Mouse (Mus musculus): Measurements from ENCODE around the gene Gm45233.

DNA sequence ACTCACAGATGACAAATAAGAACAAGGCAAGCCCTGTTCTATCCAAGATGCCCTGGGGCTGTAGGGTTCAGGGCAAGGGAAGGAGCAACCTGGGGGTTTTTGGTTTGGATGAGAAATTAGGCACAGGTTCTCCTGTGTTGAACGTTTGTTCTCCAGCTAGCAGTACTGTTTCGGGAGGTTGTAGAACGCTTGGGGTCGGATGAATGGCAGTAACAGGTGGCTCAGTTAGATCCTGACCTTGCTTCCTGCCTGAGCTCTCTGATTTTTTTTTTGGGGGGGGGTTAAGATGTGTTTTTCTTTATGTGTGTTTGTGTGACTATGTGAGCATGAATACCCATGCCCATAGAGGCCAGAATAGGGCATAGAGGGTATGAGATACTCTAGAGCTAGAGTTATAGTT is 68.6 kb downstream of the Gm45233 start:
- no peak for TF ChIP-seq CHD2 (IDR thresholded peaks at IDR 0.05; ENCODE audit: low read depth, low read length)
- no peak for TF ChIP-seq ZNF384 (IDR thresholded peaks at IDR 0.05; ENCODE audit: low read depth, low read length)
- no peak for TF ChIP-seq HCFC1 (IDR thresholded peaks at IDR 0.05; ENCODE audit: borderline replicate concordance, insufficient read depth, low read length)
- no peak for TF ChIP-seq ZC3H11A (IDR thresholded peaks at IDR 0.05; ENCODE audit: borderline replicate concordance, low read depth, low read length)
